Mouse (Mus musculus) kidney, adult 2 months (tissue): Measurements from ENCODE around the gene Chst4. TPM values are rescaled to one million over a fixed set of nuclear protein-coding genes. Genes with fewer than 3 reads are reported as not detected.
A peak's percentile ranks its signal among the peaks of the same experiment; 100 is the strongest.
"Not testable (repeated sequence)": the region's sequence is repeated elsewhere in the genome, so short reads cannot be mapped to it uniquely, and the experiment has no call there.

Source experiments
- DNase-seq: peaks from one replicate; pipeline ENCODE4 v3.0.0; 2021
- H3K27ac ChIP-seq: fragments of 200-500 bp; 2 replicates; pipeline ENCODE4 v1.5.1; 2012; ENCODE audit warnings: low read depth, low read length, control low read depth, inconsistent platforms; ENCODE audit not compliant: insufficient read depth
- H3K27me3 ChIP-seq: fragments of 200-500 bp; replicated peaks from 2 replicates; pipeline ENCODE4 v1.6.1; 2012; ENCODE audit warnings: mild to moderate bottlenecking, moderate library complexity, low read length, inconsistent platforms; ENCODE audit not compliant: control insufficient read depth, insufficient read depth
- H3K36me3 ChIP-seq: fragments of 200-500 bp; 2 replicates; pipeline ENCODE4 v1.6.1; 2012; ENCODE audit warnings: mild to moderate bottlenecking, moderate library complexity, low read length, inconsistent platforms; ENCODE audit not compliant: control insufficient read depth, insufficient read depth
- H3K4me1 ChIP-seq: fragments of 200-500 bp; 2 replicates; pipeline ENCODE4 v1.6.1; 2011; ENCODE audit warnings: low read length; ENCODE audit not compliant: control insufficient read depth, insufficient read depth
- H3K4me3 ChIP-seq: fragments of 200-500 bp; 2 replicates; pipeline ENCODE4 v1.5.1; 2011; ENCODE audit warnings: mild to moderate bottlenecking, low read depth, low read length, control low read depth; ENCODE audit not compliant: insufficient read depth
- CTCF ChIP-seq: fragments of 200-500 bp; conservative IDR thresholded peaks from 2 replicates; pipeline ENCODE4 v1.5.1; 2011; ENCODE audit warnings: low read depth, mild to moderate bottlenecking, control low read depth, low read length, moderate library complexity, mixed read lengths; ENCODE audit not compliant: insufficient read depth, insufficient read length
- POLR2A ChIP-seq: fragments of 200-500 bp; IDR thresholded peaks from one replicate; pipeline ENCODE4 v1.6.1; 2011; ENCODE audit warnings: low read depth, low read length, control low read depth
- WGBS: fragments of 180-500 bp; shearing (Covaris S2); methylation state at CpG from one replicate; pipeline ENCODE4 v1.1.7; 2018; 5-methylcytosine and 5-hydroxymethylcytosine counted together
- polyA plus RNA-seq: library from polyadenylated mRNA; depleted of rRNA; stranded (reverse); fragments of >200 nt; gene quantifications from 2 replicates; pipeline ENCODE4 v1.2.3, GENCODE M21; 2012

Chst4 gene
- polyA plus RNA-seq, 1 experiment: 0.59 TPM

DNA sequence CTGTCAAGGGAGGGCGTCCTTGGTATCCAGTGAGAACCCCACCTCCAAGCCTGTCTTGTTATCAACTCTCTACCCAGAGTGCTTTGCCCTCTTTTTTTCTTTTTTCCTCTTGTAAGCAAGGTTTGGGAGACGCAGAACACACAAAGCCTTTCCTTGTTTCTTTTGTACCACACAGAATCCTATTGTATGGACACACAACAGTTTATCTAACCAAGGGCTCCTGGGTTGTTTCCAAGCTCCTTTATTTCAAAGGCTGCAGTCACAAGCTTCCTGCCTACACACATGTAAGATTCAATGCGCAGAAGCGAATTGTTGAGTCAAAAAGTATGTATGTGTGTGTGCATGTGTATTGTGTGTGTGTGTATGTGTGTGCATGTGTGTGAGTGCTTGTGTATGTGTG is 5.2 kb downstream of the Chst4 start:
- Histone ChIP-seq H3K36me3 (no peaks in the 10 kb centered on the region), H3K27ac (no peak overlapping the region), H3K4me1 (no peaks in the 10 kb centered on the region), H3K27me3 (no peaks in the 10 kb centered on the region), H3K4me3 (no peak overlapping the region)
- whole genome bisulfite sequencing: 82% methylated on average over 4 of the region's 4 CpGs
- TF ChIP-seq POLR2A (no peak), CTCF (no peak)
- no peak for DNase-seq

DNA sequence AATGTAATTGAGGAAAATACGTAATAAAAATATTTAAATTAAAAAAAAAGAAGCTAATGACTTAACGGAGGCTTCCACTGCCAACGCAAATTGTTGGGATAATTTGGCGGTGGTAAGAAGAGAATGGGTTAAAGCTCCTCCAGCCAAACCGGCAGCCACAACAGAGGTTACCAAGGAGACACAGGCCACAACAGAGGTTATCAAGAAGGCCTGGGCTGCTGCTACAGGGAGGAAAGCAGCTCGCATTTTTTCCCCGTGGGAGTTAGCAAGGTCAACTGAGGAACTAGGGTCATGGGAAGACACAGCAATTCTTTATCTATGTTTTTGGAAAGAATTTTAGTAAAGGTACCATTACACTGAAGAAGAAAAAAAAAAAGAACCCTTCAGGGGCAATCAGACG is 5.8 kb downstream of the Chst4 start:
- 43% methylated on average over 8 of the region's 8 CpGs for WGBS
- not testable (repeated sequence) for H3K4me1 ChIP-seq

DNA sequence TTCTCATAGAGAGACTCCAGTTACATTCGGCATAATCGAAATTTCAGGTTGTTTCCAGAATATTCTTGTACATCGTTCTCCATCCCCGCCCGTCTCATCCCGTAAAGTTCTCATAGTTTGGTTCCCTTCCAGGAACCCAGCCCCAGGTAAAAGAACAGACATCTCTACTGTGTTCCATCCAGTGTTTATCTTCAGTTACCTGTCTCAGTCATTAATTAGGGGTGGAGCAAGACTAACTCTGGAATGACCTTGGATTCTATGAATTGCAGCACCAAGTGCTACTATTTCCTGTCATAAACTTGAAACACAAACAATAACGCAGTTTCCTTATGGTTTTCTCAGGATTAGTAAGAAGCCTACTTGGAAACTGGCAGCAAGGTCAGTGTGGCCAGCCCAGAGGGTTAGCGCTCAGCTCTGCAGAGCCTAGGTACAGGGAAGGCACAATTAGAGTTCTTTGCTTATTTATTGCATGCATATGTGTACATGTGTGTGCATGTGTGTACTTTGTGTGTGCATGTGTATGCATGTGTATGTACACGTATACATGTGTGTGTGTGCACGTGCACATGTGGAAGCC is 16.7 kb downstream of the Chst4 start:
- H3K27ac ChIP-seq: no peak overlapping the region
- no peaks in the 10 kb centered on the region for H3K4me1 ChIP-seq
- no peaks in the 10 kb centered on the region for H3K36me3 ChIP-seq
- H3K27me3 ChIP-seq: no peaks in the 10 kb centered on the region
- no peak overlapping the region for H3K4me3 ChIP-seq
- TF ChIP-seq CTCF (no peak), POLR2A (no peak)
- no peak for DNase-seq
- WGBS: 91% methylated on average over 10 of the region's 10 CpGs

More for the DNA sequence above, 5.8 kb downstream of the Chst4 start:
- H3K36me3 ChIP-seq, H3K4me3 ChIP-seq, H3K27ac ChIP-seq, H3K27me3 ChIP-seq: not testable (repeated sequence)
- DNase-seq: peak; percentile 8

- Histone ChIP-seq H3K4me1 (no peaks in the 10 kb centered on the region), H3K27me3 (no peaks in the 10 kb centered on the region), H3K4me3 (no peak overlapping the region), H3K27ac (no peak overlapping the region), H3K36me3 (no peaks in the 10 kb centered on the region)
- DNase-seq: no peak
- 56% methylated on average over 6 of the region's 6 CpGs for WGBS
- TF ChIP-seq POLR2A (no peak), CTCF (no peak)
These were observed 17.5 kb downstream of the Chst4 start for GRCm38 (mm10) chr8:110022081-110022480.

DNA sequence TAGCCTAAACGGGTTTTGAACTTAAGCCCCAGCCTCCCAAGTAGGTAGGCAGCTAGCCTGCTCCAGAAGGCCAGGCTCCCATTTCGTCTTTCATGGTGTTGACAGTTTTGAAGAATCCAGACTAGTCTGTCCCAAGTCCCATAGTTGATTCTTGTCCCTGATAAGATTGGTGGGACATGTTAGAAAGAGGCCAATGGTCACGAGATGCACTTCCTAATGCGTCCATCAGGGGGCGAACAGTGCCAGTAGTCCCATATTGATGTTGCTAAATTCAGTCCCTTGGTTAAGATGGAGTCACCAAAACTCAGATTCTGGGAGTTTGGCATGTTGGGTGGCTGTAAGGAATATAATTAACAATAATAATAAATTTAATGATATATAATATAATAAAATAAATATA is 28.7 kb downstream of the Chst4 start:
- TF ChIP-seq CTCF (peak; percentile 89), POLR2A (no peak)
- 32% methylated on average over 5 of the region's 5 CpGs for WGBS
- Histone ChIP-seq H3K4me3 (no peak overlapping the region), H3K36me3 (no peaks in the 10 kb centered on the region), H3K4me1 (no peaks in the 10 kb centered on the region), H3K27ac (no peak overlapping the region), H3K27me3 (no peaks in the 10 kb centered on the region)
- DNase-seq: peak; percentile 47

- TF ChIP-seq CTCF (no peak), POLR2A (no peak)
- no peaks in the 10 kb centered on the region for H3K36me3 ChIP-seq
- no peak overlapping the region for H3K27ac ChIP-seq
- H3K4me3 ChIP-seq: no peak overlapping the region
- no peak for DNase-seq
- H3K27me3 ChIP-seq: no peaks in the 10 kb centered on the region
- no peaks in the 10 kb centered on the region for H3K4me1 ChIP-seq
- 67% methylated on average over 8 of the region's 8 CpGs for WGBS
These were observed 30.5 kb downstream of the Chst4 start for GRCm38 (mm10) chr8:110008995-110009446.

DNA sequence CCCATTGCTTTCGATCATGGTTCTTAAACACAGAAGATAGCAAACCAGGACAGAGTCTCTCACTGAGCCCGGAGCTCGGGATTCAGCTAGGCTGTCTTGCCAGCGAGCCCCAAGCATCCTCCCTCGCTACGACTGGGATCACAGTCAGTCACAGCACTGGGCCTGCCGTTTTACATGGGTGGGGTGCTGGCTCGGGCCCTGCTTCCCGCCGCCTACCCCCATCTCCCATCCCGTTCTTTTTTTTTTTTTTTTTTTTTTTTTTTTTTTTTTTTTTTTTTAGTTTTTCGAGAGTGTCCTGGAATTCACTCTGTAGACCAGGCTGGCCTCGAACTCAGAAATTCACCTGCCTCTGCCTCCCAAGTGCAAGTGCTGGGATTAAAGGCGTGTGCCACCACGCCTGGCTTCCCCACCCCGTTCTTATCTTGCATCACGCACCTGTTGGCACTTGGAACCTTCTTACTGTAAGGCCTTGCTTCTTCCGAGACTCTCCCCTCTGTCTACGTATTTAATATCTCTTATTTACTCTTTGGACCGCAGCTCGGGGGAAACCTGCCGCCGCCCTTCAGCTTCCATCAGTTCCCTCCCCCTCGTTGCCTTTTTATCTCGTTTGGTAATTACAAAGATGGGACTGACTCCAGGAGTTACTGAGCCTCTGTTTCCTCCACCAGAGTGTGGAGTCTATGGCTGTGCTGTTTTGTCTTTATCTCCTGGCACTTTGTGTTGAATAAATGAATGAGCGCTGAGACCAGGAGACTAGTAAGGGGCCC is 31.1 kb downstream of the Chst4 start:
- 80% methylated on average over 26 of the region's 26 CpGs for WGBS
- no peaks in the 10 kb centered on the region for H3K36me3 ChIP-seq
- H3K27me3 ChIP-seq: no peaks in the 10 kb centered on the region
- no peak overlapping the region for H3K27ac ChIP-seq
- TF ChIP-seq POLR2A (no peak), CTCF (no peak)
- no peak for DNase-seq
- H3K4me1 ChIP-seq: no peaks in the 10 kb centered on the region
- no peak overlapping the region for H3K4me3 ChIP-seq
